Mouse (Mus musculus): Measurements from ENCODE around the gene Enc1.
"Not testable (repeated sequence)": the region's sequence is repeated elsewhere in the genome, so short reads cannot be mapped to it uniquely, and the experiment has no call there.

GRCm38 (mm10) chr13:97265534-97265933 lies 24.6 kb downstream of the Enc1 start:
- not testable (repeated sequence) for TF ChIP-seq ZC3H11A (IDR thresholded peaks at IDR 0.05; ENCODE audit: borderline replicate concordance, low read depth, low read length); ZNF384 (IDR thresholded peaks at IDR 0.05; ENCODE audit: low read depth, low read length); HCFC1 (IDR thresholded peaks at IDR 0.05; ENCODE audit: borderline replicate concordance, insufficient read depth, low read length); MAFK (IDR thresholded peaks at IDR 0.05; ENCODE audit: insufficient read depth, low read depth, low read length)

Measured in ES-E14 (cell line).